Mouse (Mus musculus): ENCODE data around the gene Gpr108. TPM values are rescaled to one million over a fixed set of nuclear protein-coding genes. Genes with fewer than 3 reads are reported as not detected.

Gpr108 gene
- polyA plus RNA-seq, 2 experiments: 7.6 to 12.0 TPM

- Histone ChIP-seq H3K27ac (no peak overlapping the region), H3K36me3 (replicated peaks; ENCODE audit: control insufficient read depth, insufficient read depth, low read depth) (no peaks in the 10 kb centered on the region), H3K4me1 (replicated peaks; ENCODE audit: control insufficient read depth in 2 of 2, insufficient read depth in 2 of 2, low read length in 1 of 2) (peaks cover 7 to 14% of the 10 kb centered on the region in 2 experiments), H3K27me3 (ENCODE audit: control insufficient read depth, insufficient read depth, low read length) (peaks cover 2% of the 10 kb centered on the region; the same call in 1 of the 2 replicates), H3K9ac (replicated peaks) (no peak overlapping the region), H3K9me3 (ENCODE audit: control insufficient read depth, low read length) (no peaks in the 10 kb centered on the region), H3K4me2 (ENCODE audit: low read depth) (peak overlapping the region; percentile 81), H3K4me3 (ENCODE audit: insufficient read depth in 1 of 2, low read depth in 2 of 2, low read length in 2 of 2) (peak overlapping the region; percentile 68 to 82)
- 7% methylated on average over 33 of the region's 33 CpGs for WGBS (ENCODE audit: insufficient replicate concordance)
- TF ChIP-seq EP300 (IDR thresholded peaks at IDR 0.05; ENCODE audit: low read depth): no peak
- ATAC-seq (ENCODE audit: insufficient read depth) (no peak), DNase-seq (ENCODE audit: low read depth in 3 of 3, low spot score in 3 of 3) (no peak)
These were observed 2.4 kb upstream of the Gpr108 start for GRCm38 (mm10) chr17:57250461-57251160.

GRCm38 (mm10) chr17:57249186-57250181 lies 1.2 kb upstream of the Gpr108 start, which contains the start of gene Trip10:
Trip10 (plus strand) TSS chr17:57249455.
- peaks cover 7 to 14% of the 10 kb centered on the region in 2 experiments for H3K4me1 ChIP-seq (replicated peaks; ENCODE audit: control insufficient read depth in 2 of 2, insufficient read depth in 2 of 2, low read length in 1 of 2)
- H3K27ac ChIP-seq: peak within 1 kb of the TSS; percentile 70
- ATAC-seq (ENCODE audit: insufficient read depth) (peak; percentile 43), DNase-seq (ENCODE audit: low read depth in 3 of 3, low spot score in 3 of 3) (peak; percentile 73 to 78 (median 75))
- peak within 1 kb of the TSS; percentile 70 for H3K9ac ChIP-seq (replicated peaks)
- under 1% methylated on average over 52 of the region's 52 CpGs for WGBS (ENCODE audit: insufficient replicate concordance)
- no peaks in the 10 kb centered on the region for H3K9me3 ChIP-seq (ENCODE audit: control insufficient read depth, low read length)
- H3K36me3 ChIP-seq (replicated peaks; ENCODE audit: control insufficient read depth, insufficient read depth, low read depth): no peaks in the 10 kb centered on the region
- peak within 1 kb of the TSS; percentile 81 for H3K4me2 ChIP-seq (ENCODE audit: low read depth)
- no peak for TF ChIP-seq EP300 (IDR thresholded peaks at IDR 0.05; ENCODE audit: low read depth)
- peak; percentile 42 for TF ChIP-seq CTCF (IDR thresholded peaks at IDR 0.05; ENCODE audit: low read depth)
- peak within 1 kb of the TSS; percentile 82 to 90 for H3K4me3 ChIP-seq (ENCODE audit: insufficient read depth in 1 of 2, low read depth in 2 of 2, low read length in 2 of 2)
- H3K27me3 ChIP-seq (ENCODE audit: control insufficient read depth, insufficient read depth, low read length): peaks cover 2% of the 10 kb centered on the region; the same call in 1 of the 2 replicates

- WGBS (ENCODE audit: insufficient replicate concordance): 12% methylated on average over 13 of the region's 13 CpGs
- H3K9ac ChIP-seq (replicated peaks): peak overlapping the region; percentile 70; the same call in 1 of the 2 replicates
These were observed 525 bp upstream of the Gpr108 start for GRCm38 (mm10) chr17:57248771-57249170.

GRCm38 (mm10) chr17:57247393-57248200 lies 649 bp downstream of the Gpr108 start:
- Histone ChIP-seq H3K27ac (peak overlapping the region; percentile 70), H3K27me3 (ENCODE audit: control insufficient read depth, insufficient read depth, low read length) (peaks cover 2% of the 10 kb centered on the region; the same call in 1 of the 2 replicates), H3K4me2 (ENCODE audit: low read depth) (peak overlapping the region; percentile 81), H3K36me3 (replicated peaks; ENCODE audit: control insufficient read depth, insufficient read depth, low read depth) (no peaks in the 10 kb centered on the region), H3K9ac (replicated peaks) (peak overlapping the region; percentile 80), H3K4me1 (replicated peaks; ENCODE audit: control insufficient read depth in 2 of 2, insufficient read depth in 2 of 2, low read length in 1 of 2) (peaks cover 7 to 14% of the 10 kb centered on the region in 2 experiments), H3K4me3 (ENCODE audit: insufficient read depth in 1 of 2, low read depth in 2 of 2, low read length in 2 of 2) (peak overlapping the region; percentile 82 to 92), H3K9me3 (ENCODE audit: control insufficient read depth, low read length) (no peaks in the 10 kb centered on the region)
- peak; percentile 85 for ATAC-seq (ENCODE audit: insufficient read depth)
- under 1% methylated on average over 45 of the region's 46 CpGs for WGBS (ENCODE audit: insufficient replicate concordance)
- peak; percentile 98 to 99 (median 98) for DNase-seq (ENCODE audit: low read depth in 3 of 3, low spot score in 3 of 3)
- TF ChIP-seq CTCF (IDR thresholded peaks at IDR 0.05; ENCODE audit: low read depth): 0 out of 2 replicates have a peak, but pooled peaks have one; percentile 30
- peak; percentile 40 for TF ChIP-seq EP300 (IDR thresholded peaks at IDR 0.05; ENCODE audit: low read depth)

More at GRCm38 (mm10) chr17:57248771-57249170, 525 bp upstream of the Gpr108 start:
- peaks cover 2% of the 10 kb centered on the region; the same call in 1 of the 2 replicates for H3K27me3 ChIP-seq (ENCODE audit: control insufficient read depth, insufficient read depth, low read length)
- peak overlapping the region; percentile 70 for H3K27ac ChIP-seq
- H3K4me1 ChIP-seq (replicated peaks; ENCODE audit: control insufficient read depth in 2 of 2, insufficient read depth in 2 of 2, low read length in 1 of 2): peaks cover 7 to 14% of the 10 kb centered on the region in 2 experiments
- DNase-seq (ENCODE audit: low read depth in 3 of 3, low spot score in 3 of 3) (no peak), ATAC-seq (ENCODE audit: insufficient read depth) (no peak)
- H3K4me2 ChIP-seq (ENCODE audit: low read depth): peak overlapping the region; percentile 81
- H3K4me3 ChIP-seq (ENCODE audit: insufficient read depth in 1 of 2, low read depth in 2 of 2, low read length in 2 of 2): peak overlapping the region; percentile 82 to 90
- H3K36me3 ChIP-seq (replicated peaks; ENCODE audit: control insufficient read depth, insufficient read depth, low read depth): no peaks in the 10 kb centered on the region
- H3K9me3 ChIP-seq (ENCODE audit: control insufficient read depth, low read length): no peaks in the 10 kb centered on the region
- TF ChIP-seq CTCF (IDR thresholded peaks at IDR 0.05; ENCODE audit: low read depth): no peak
- TF ChIP-seq EP300 (IDR thresholded peaks at IDR 0.05; ENCODE audit: low read depth): no peak
